Mouse (Mus musculus) ES-Bruce4 (cell line): ENCODE measurements at regions not wholly inside any gene's neighbourhood (a gene's known extent, or its start where the extent isn't known, plus 50 kb on each side); places are given as distances from the start of the nearest gene placed in this dataset.

Source experiments
- CTCF ChIP-seq: IDR thresholded peaks from one replicate; pipeline ENCODE4 v1.8.1; 2011; ENCODE audit warnings: low read depth, low read length
- POLR2A ChIP-seq: IDR thresholded peaks from one replicate; pipeline ENCODE4 v1.8.1; 2011; ENCODE audit warnings: low read length; ENCODE audit not compliant: insufficient read depth

DNA sequence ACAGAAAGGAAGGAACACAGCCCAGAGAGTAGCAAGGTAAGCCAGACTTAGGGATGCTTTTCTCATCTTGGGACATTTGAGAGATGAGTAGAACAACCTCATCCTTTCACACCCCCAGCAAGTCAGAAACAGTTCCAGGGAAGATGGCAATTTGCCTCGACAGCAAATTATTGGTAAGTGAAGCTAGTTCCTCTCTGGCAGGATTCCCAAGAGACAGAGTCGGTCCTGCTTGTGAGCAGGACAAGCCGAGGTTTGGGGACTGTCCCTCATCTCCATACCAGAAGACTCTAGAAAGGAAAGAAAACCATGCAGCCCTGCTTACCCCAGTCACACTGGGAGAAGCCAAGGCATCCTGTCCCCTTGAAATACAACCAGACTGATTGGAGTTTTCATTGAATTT is 497.5 kb upstream of the Nrp1 start:
- TF ChIP-seq CTCF: no peak
- TF ChIP-seq POLR2A: no peak
